Mouse (Mus musculus) embryonic fibroblast, embryonic 13.5 days (primary cell): ENCODE measurements around the gene Colgalt2.
A peak's percentile ranks its signal among the peaks of the same experiment; 100 is the strongest.

Experiments
- CTCF ChIP-seq: IDR thresholded peaks from 2 replicates; pipeline ENCODE4 v1.5.1; 2011; ENCODE audit warnings: mild to moderate bottlenecking, control low read depth, low read length, moderate library complexity, borderline replicate concordance; ENCODE audit not compliant: insufficient read depth
- POLR2A ChIP-seq: IDR thresholded peaks from 2 replicates; pipeline ENCODE4 v1.6.1; 2011; ENCODE audit warnings: low read depth, mild to moderate bottlenecking, control low read depth, low read length, moderate library complexity

GRCm38 (mm10) chr1:152369139-152369538 is 30.5 kb upstream of the Colgalt2 start:
- no peak for TF ChIP-seq POLR2A
- peak; percentile 88 for TF ChIP-seq CTCF
